Comparison of ENCODE assay signal across 27 mouse cellular contexts in the genomic region with DNA sequence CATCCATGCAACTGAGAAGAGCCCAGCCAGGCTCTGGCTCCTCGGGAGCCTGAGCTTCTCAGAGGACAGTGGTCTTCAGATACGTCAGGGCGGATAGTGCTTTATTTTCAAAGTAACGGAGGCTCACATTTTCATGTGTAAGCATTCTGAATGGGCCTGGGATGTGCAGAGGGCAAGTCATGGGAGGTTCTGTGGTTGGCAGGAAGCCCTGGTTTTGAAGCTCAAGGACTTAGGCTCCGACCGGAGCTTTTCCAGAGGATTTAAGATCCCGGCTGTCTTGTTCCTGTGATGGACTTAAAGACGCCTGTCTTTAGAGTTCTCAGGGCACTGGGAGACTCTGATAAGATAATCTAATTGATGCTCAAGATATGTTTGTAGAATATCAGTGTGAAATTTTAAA. TPM values are rescaled to one million over a fixed set of nuclear protein-coding genes. Genes with fewer than 3 reads are reported as not detected.
DNase-seq lines count a peak whose midpoint lies in the region; TF ChIP-seq lines count a peak whose summit lies in the region.
"Had no signal": no experiment of that assay in that cellular context is flagged by ENCODE, and none has a peak within 500 bp of the region (broad histone marks: within the 10 kb centered on the region; RNA-seq: fewer than 3 reads in every experiment).

No protein-coding gene starts in this region.

- peaks cover 2% of the 10 kb centered on the region; the same call in 1 of the 2 replicates for H3K4me1 ChIP-seq in kidney, adult 2 months (ENCODE audit: control insufficient read depth, insufficient read depth, low read length)
- H3K4me1 ChIP-seq: embryonic facial prominence, embryonic 13.5 days had no signal

- no peaks in the 10 kb centered on the region for H3K36me3 ChIP-seq in kidney, adult 2 months (ENCODE audit: control insufficient read depth, insufficient read depth, low read length)
- H3K36me3 ChIP-seq: embryonic facial prominence, embryonic 13.5 days; heart, embryonic 13.5 days; midbrain, embryonic 13.5 days; neural tube, embryonic 13.5 days had no signal

- DNase-seq in kidney, adult 2 months = peak; percentile 50
- no peak for DNase-seq in kidney, adult 11 months
- peak; percentile 48 for DNase-seq in ovary, adult 18-20 months (ENCODE audit: low spot score)
- no peak for DNase-seq in ovary, postnatal 10 days (ENCODE audit: low spot score)
- DNase-seq in adrenal gland, postnatal 14 days = peak; percentile 75
- peak; percentile 34 for DNase-seq in ovary, postnatal 36 days (ENCODE audit: low spot score)
- no peak for DNase-seq in embryo, embryonic 9.5 days (ENCODE audit: extremely low spot score)
- DNase-seq in layer of hippocampus, postnatal 10 days (ENCODE audit: low spot score in 2 of 2) = no peak
- DNase-seq: cerebellum, adult 2 months; cerebellum, postnatal 36 days; gastrocnemius, adult 2 months; gastrocnemius, postnatal 36 days; heart, postnatal 10 days; liver; lung, adult 2 months; lung, postnatal 10 days; right cerebral cortex, adult 18-20 months had no signal

- no peak for TF ChIP-seq CTCF in kidney, adult 2 months (conservative IDR thresholded peaks at IDR 0.05; ENCODE audit: insufficient read depth, insufficient read length, low read depth, low read length)

- no peak for TF ChIP-seq POLR2A in kidney, adult 2 months (IDR thresholded peaks at IDR 0.05; ENCODE audit: low read depth, low read length)

- WGBS in kidney, adult 2 months = 64% methylated on average over 8 of the region's 8 CpGs

- no peak overlapping the region for H3K27ac ChIP-seq in kidney, adult 2 months (ENCODE audit: insufficient read depth, low read depth, low read length)
- H3K27ac ChIP-seq: embryonic facial prominence, embryonic 13.5 days; gastrocnemius, adult 2 months; heart, embryonic 13.5 days; hindbrain, embryonic 14.5 days; layer of hippocampus, adult 2 months; liver, embryonic 14.5 days; macrophage; midbrain, embryonic 13.5 days; neural tube, embryonic 13.5 days had no signal

- H3K27me3 ChIP-seq in kidney, adult 2 months (replicated peaks; ENCODE audit: control insufficient read depth, insufficient read depth, low read length) = no peaks in the 10 kb centered on the region
- H3K27me3 ChIP-seq: embryonic facial prominence, embryonic 13.5 days; heart, embryonic 13.5 days; midbrain, embryonic 13.5 days; neural tube, embryonic 13.5 days had no signal

- no peak overlapping the region for H3K4me3 ChIP-seq in kidney, adult 2 months (ENCODE audit: insufficient read depth, low read depth, low read length)
- H3K4me3 ChIP-seq: embryonic facial prominence, embryonic 13.5 days; erythroblast, embryonic 14.5 days; gastrocnemius, adult 2 months; heart, embryonic 13.5 days; layer of hippocampus, adult 2 months; midbrain, embryonic 13.5 days; neural tube, embryonic 13.5 days had no signal

RNA-seq across cellular contexts. Expression of a gene that starts 38.7 kb away (rescaled TPM):
- 0.25 and 0.42 TPM in 2 replicates for polyA plus RNA-seq in kidney, adult 2 months (2012; rRNA removed)
- total RNA-seq in adrenal gland, postnatal 14 days (2021) = 0.89 and 0.98 TPM in 2 replicates
- total RNA-seq in layer of hippocampus, postnatal 10 days (2021) = 10 to 100 TPM; 12.0 to 12.8 TPM
- total RNA-seq: hematopoietic stem cell, adult 5-6 weeks had no signal
- polyA plus RNA-seq: erythroblast, embryonic 14.5 days had no signal

RNA-seq across cellular contexts. Expression of a gene that starts 55.1 kb away (rescaled TPM):
- 17.5 and 28.8 TPM in 2 replicates for polyA plus RNA-seq in kidney, adult 2 months (2012; rRNA removed)
- total RNA-seq in adrenal gland, postnatal 14 days (2021) = 84.0 and 84.5 TPM in 2 replicates
- 100 to 1,000 TPM; 172 to 182 TPM for total RNA-seq in layer of hippocampus, postnatal 10 days (2021)

Comparison
In these comparisons a context has a peak if more than half of its experiments do, and no peak if none do; other contexts are left out.
1. DNase-seq: peak in kidney, adult 2 months (single experiment), ovary, adult 18-20 months (single experiment), adrenal gland, postnatal 14 days (single experiment) and ovary, postnatal 36 days (single experiment); none in kidney, adult 11 months (single experiment), ovary, postnatal 10 days (single experiment), embryo, embryonic 9.5 days (single experiment) and layer of hippocampus, postnatal 10 days (0 of 2).